ENCODE assay signal across 20 mouse cellular contexts in the genomic region with DNA sequence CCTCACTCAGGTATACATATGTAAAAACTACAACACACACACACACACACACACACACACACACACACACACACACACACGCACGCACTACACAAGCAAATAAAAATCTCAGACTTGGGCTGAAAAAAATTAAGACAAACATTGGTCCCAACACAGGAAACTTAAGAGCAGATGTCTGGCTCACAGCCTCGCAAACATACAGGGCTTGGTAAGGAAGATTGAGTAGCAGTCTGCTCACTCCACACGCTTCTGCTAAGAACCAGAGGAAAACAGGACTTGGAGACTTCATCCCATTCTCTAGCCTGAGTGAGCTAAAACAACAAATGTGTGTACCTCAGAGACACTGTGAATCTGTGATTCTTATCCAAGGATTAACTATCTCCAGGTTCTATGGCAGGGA.
DNase-seq lines count a peak whose midpoint lies in the region; ATAC-seq and TF ChIP-seq lines count a peak whose summit lies in the region.
"Had no signal": no experiment of that assay in that cellular context is flagged by ENCODE, and none has a peak within 500 bp of the region (broad histone marks: within the 10 kb centered on the region; RNA-seq: fewer than 3 reads in every experiment).

No protein-coding gene starts in this region.

- no peaks in the 10 kb centered on the region for H3K9me3 ChIP-seq in heart, embryonic 11.5 days (replicated peaks; ENCODE audit: control insufficient read depth, low read length)
- H3K9me3 ChIP-seq in lung, postnatal 0 days (ENCODE audit: low read length) = no peaks in the 10 kb centered on the region
- H3K9me3 ChIP-seq in embryonic facial prominence, embryonic 12.5 days = no peaks in the 10 kb centered on the region
- H3K9me3 ChIP-seq: midbrain, embryonic 12.5 days; stomach, embryonic 15.5 days had no signal

- H3K4me1 ChIP-seq in heart, embryonic 11.5 days (ENCODE audit: control insufficient read depth, insufficient read depth, low read length) = 0 out of 2 replicates have a peak, but pooled peaks cover 4% of the 10 kb centered on the region
- peaks cover 2% of the 10 kb centered on the region; the same call in 1 of the 2 replicates for H3K4me1 ChIP-seq in lung, postnatal 0 days (ENCODE audit: insufficient read depth, low read depth, low read length)
- no peaks in the 10 kb centered on the region; the same call in 1 of the 2 replicates for H3K4me1 ChIP-seq in lung, adult 2 months (ENCODE audit: control insufficient read depth, insufficient read depth, low read length)
- peaks cover 35% of the 10 kb centered on the region for H3K4me1 ChIP-seq in embryonic facial prominence, embryonic 12.5 days

- H3K4me2 ChIP-seq in heart, embryonic 11.5 days = no peak overlapping the region
- H3K4me2 ChIP-seq in lung, postnatal 0 days (replicated peaks; ENCODE audit: low read depth, low read length) = no peak overlapping the region
- no peak overlapping the region for H3K4me2 ChIP-seq in embryonic facial prominence, embryonic 12.5 days (replicated peaks)
- H3K4me2 ChIP-seq: hindbrain, embryonic 14.5 days; liver, embryonic 11.5 days; midbrain, embryonic 12.5 days; stomach, embryonic 15.5 days had no signal

- H3K27me3 ChIP-seq in heart, embryonic 11.5 days (ENCODE audit: control insufficient read depth, insufficient read depth, low read length) = no peaks in the 10 kb centered on the region
- H3K27me3 ChIP-seq in lung, postnatal 0 days (replicated peaks; ENCODE audit: insufficient read depth, low read length) = no peaks in the 10 kb centered on the region
- no peaks in the 10 kb centered on the region for H3K27me3 ChIP-seq in embryonic facial prominence, embryonic 12.5 days
- H3K27me3 ChIP-seq: midbrain, embryonic 12.5 days; stomach, embryonic 15.5 days had no signal

- 62% methylated on average over 4 of the region's 4 CpGs for WGBS in heart, embryonic 11.5 days (ENCODE audit: insufficient replicate concordance)
- WGBS in lung, postnatal 0 days = 12% methylated on average over 4 of the region's 4 CpGs
- 26% methylated on average over 4 of the region's 4 CpGs for WGBS in lung, adult 2 months
- 46% methylated on average over 4 of the region's 4 CpGs for WGBS in embryonic facial prominence, embryonic 12.5 days

- no peak overlapping the region for H3K9ac ChIP-seq in heart, embryonic 11.5 days (ENCODE audit: low read depth, low read length)
- H3K9ac ChIP-seq in lung, postnatal 0 days (replicated peaks; ENCODE audit: low read depth) = no peak overlapping the region
- no peak overlapping the region for H3K9ac ChIP-seq in embryonic facial prominence, embryonic 12.5 days
- H3K9ac ChIP-seq: hindbrain, embryonic 14.5 days; midbrain, embryonic 12.5 days; stomach, embryonic 15.5 days had no signal

- no peak for ATAC-seq in heart, embryonic 11.5 days (replicated peaks; ENCODE audit: insufficient number of reproducible peaks, low FRiP score, low TSS enrichment)
- ATAC-seq in lung, postnatal 0 days = peak; percentile 50; the same call in 1 of the 2 replicates
- no peak for ATAC-seq in embryonic facial prominence, embryonic 12.5 days (ENCODE audit: insufficient number of reproducible peaks, insufficient read depth, low FRiP score, low TSS enrichment)
- ATAC-seq: intestine, postnatal 0 days had no signal

- TF ChIP-seq POLR2A in lung, adult 2 months (IDR thresholded peaks at IDR 0.05; ENCODE audit: borderline replicate concordance, extremely low read depth, low read depth, low read length) = no peak

- no peak overlapping the region for H3K27ac ChIP-seq in heart, embryonic 11.5 days (ENCODE audit: low read depth, low read length)
- no peak overlapping the region for H3K27ac ChIP-seq in lung, postnatal 0 days (ENCODE audit: low read length)
- peak overlapping the region; percentile 14; the same call in 1 of the 2 replicates for H3K27ac ChIP-seq in embryonic facial prominence, embryonic 12.5 days
- H3K27ac ChIP-seq: hindbrain, embryonic 14.5 days; midbrain, embryonic 12.5 days; stomach, embryonic 15.5 days had no signal

- DNase-seq in heart, adult 11 months = peak; percentile 48
- no peak for DNase-seq in lung, postnatal 0 days (ENCODE audit: low spot score)
- DNase-seq in lung, adult 2 months = no peak
- no peak for DNase-seq in frontal cortex, postnatal 25 days (ENCODE audit: low spot score in 2 of 2)
- DNase-seq in cerebellum, postnatal 14 days = no peak
- DNase-seq: adrenal gland, postnatal 36 days; B cell, adult 2 months; cerebellum, postnatal 10 days; heart, adult 18-20 months; heart, postnatal 36 days; kidney, postnatal 10 days; retina, postnatal 1 day; thymus, adult 18-20 months had no signal

- no peak overlapping the region for H3K4me3 ChIP-seq in heart, embryonic 11.5 days (ENCODE audit: low read depth, low read length)
- no peak overlapping the region for H3K4me3 ChIP-seq in lung, postnatal 0 days (ENCODE audit: low read depth, low read length)
- H3K4me3 ChIP-seq in lung, adult 2 months (replicated peaks; ENCODE audit: extremely low read depth, low read depth, low read length) = no peak overlapping the region
- H3K4me3 ChIP-seq in embryonic facial prominence, embryonic 12.5 days = no peak overlapping the region
- H3K4me3 ChIP-seq: midbrain, embryonic 12.5 days; stomach, embryonic 15.5 days had no signal

- TF ChIP-seq CTCF in lung, postnatal 0 days (IDR thresholded peaks at IDR 0.05) = no peak
- TF ChIP-seq CTCF in lung, adult 2 months (IDR thresholded peaks at IDR 0.05; ENCODE audit: insufficient read depth, low read length) = no peak

- no peaks in the 10 kb centered on the region for H3K36me3 ChIP-seq in heart, embryonic 11.5 days (ENCODE audit: control insufficient read depth, insufficient read depth, low read length)
- H3K36me3 ChIP-seq in lung, postnatal 0 days (ENCODE audit: insufficient read depth, low read length) = no peaks in the 10 kb centered on the region
- H3K36me3 ChIP-seq in embryonic facial prominence, embryonic 12.5 days = no peaks in the 10 kb centered on the region
- H3K36me3 ChIP-seq: midbrain, embryonic 12.5 days; stomach, embryonic 15.5 days had no signal

- no peak for TF ChIP-seq EP300 in lung, postnatal 0 days (IDR thresholded peaks at IDR 0.05)
